Mouse (Mus musculus): ENCODE results near the gene Tle6. TPM values are rescaled to one million over a fixed set of nuclear protein-coding genes. Genes with fewer than 3 reads are reported as not detected.

Gene Tle6
- polyA plus RNA-seq, 1 experiment from 2014 or later, result 7.6 TPM

DNA sequence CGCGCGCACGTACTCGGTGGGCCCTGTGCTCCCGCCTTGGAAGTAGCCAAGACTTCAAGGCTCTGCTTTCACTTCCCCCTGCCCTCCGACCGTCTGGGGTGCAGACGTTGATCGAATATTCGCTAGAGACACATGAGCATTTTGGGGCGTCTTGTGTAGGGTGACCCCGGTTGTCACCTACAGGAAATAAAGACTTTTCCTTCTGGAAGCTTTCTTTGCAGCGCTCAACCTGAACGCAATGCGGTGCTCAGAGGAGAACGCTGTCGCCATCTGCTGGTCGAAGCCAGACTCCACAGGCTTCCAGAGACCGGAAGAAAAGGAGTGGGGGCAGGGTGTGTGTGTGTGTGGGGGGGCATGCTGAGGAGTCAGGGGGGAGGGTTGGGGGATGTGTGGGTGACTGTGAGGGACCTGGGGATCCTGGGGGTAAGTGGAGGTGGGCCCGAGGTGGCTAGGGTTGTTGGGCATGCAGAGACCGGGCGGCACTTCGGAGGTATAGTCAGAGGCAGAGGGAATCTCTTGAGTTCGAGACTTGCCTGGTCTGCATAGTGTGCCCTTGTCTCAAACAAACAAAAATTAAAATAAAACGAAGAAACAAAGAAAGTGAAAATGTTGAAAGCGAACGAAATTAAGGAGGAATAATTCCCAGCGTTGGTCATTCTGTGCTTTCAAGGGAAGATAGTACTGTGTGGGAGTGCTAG is 4.2 kb upstream of the Tle6 start:
- TF ChIP-seq CTCF (IDR thresholded peaks at IDR 0.05; ENCODE audit: low read depth), result peak; percentile 94
- TF ChIP-seq EP300 (optimal IDR thresholded peaks at IDR 0.05), result no peak
- no peaks in the 10 kb centered on the region for H3K9me3 ChIP-seq (ENCODE audit: control insufficient read depth, low read length)
- no peaks in the 10 kb centered on the region for H3K27me3 ChIP-seq (ENCODE audit: control insufficient read depth, insufficient read depth, low read length)
- peak overlapping the region; percentile 47 for H3K9ac ChIP-seq (ENCODE audit: low read length)
- ATAC-seq (ENCODE audit: low FRiP score, low TSS enrichment) (peak; percentile 59), DNase-seq (ENCODE audit: low spot score) (peak; percentile 91)
- peak overlapping the region; percentile 86 for H3K27ac ChIP-seq (replicated peaks)
- H3K4me3 ChIP-seq (ENCODE audit: low read depth, low read length), result peak overlapping the region; percentile 28
- WGBS, result 20% methylated on average over 29 of the region's 29 CpGs
- H3K4me2 ChIP-seq (replicated peaks; ENCODE audit: low read depth), result peak overlapping the region; percentile 59
- no peaks in the 10 kb centered on the region for H3K36me3 ChIP-seq (ENCODE audit: control insufficient read depth, insufficient read depth, low read length)
- peaks cover 12% of the 10 kb centered on the region for H3K4me1 ChIP-seq (replicated peaks; ENCODE audit: control insufficient read depth, insufficient read depth)

DNA sequence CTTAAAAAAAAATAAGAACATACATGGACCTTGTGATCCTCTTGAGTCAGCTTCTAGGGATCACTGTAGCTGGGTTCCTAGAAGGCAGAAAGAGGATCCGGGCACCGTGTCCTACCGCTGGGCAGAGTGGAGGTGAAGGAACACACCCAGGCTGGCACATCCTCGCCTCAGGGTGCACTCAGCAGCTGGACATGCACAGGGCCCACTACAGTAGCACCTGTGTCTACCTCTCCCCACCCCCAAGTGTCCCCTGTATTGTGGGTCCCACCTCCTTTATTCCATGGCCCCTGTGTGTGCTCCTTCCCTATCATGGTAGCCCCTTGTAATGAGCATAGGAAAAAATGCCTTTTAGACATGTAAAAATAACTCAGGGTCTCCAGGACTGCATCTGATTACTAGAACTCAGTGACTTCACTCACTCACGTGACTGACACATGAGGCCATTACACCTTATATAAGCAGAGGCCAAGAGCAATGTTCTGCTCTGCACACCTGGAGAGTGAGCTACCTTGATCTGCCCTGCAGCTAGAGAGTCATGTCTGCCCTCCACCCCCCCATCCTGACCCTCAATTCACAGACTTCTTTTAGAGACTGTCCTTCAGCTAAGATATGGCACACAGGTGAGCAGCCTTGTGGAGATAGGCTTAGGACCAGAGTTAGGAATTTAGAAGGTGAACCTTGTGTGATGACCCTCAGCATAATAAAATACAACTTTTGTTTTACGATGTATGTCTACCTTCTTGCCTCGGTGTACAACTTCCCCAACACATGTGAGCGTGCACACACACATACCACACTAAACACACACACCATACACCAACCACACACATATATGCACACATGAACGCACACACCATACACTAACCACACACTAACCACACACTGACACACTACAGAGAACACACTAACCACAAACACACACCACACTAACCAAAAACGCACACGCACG is 3.4 kb upstream of the Tle6 start:
- 79% methylated on average over 12 of the region's 12 CpGs for whole genome bisulfite sequencing
- Histone ChIP-seq H3K4me3 (ENCODE audit: low read depth, low read length) (no peak overlapping the region), H3K27ac (replicated peaks) (no peak overlapping the region), H3K4me2 (replicated peaks; ENCODE audit: low read depth) (peak overlapping the region; percentile 59; the same call in 1 of the 2 replicates), H3K4me1 (replicated peaks; ENCODE audit: control insufficient read depth, insufficient read depth) (peaks cover 12% of the 10 kb centered on the region), H3K9ac (ENCODE audit: low read length) (no peak overlapping the region), H3K9me3 (ENCODE audit: control insufficient read depth, low read length) (no peaks in the 10 kb centered on the region), H3K27me3 (ENCODE audit: control insufficient read depth, insufficient read depth, low read length) (no peaks in the 10 kb centered on the region), H3K36me3 (ENCODE audit: control insufficient read depth, insufficient read depth, low read length) (no peaks in the 10 kb centered on the region)
- ATAC-seq (ENCODE audit: low FRiP score, low TSS enrichment) (no peak; the same call in 1 of the 2 replicates), DNase-seq (ENCODE audit: low spot score) (no peak)
- TF ChIP-seq EP300 (optimal IDR thresholded peaks at IDR 0.05), result no peak
- TF ChIP-seq CTCF (IDR thresholded peaks at IDR 0.05; ENCODE audit: low read depth), result no peak

DNA sequence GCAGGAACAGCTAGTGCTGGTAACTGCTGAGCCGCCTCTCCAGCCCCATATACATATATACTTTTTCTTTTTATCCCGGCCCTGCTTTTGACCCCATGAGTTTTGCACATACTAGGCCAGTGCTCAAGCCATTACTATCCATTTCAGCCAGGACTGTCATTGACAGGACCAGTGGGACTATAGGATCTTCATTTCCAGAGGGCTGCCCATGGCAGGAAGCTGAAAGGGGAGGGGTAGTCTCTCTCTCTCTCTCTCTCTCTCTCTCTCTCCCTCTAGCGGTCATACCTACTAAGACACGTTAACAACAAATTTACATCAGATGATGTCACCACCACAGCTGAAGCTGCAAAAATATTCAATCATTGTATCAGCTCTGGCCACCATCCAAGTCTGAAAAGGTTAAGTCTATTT is 1.9 kb upstream of the Tle6 start:
- Histone ChIP-seq H3K36me3 (ENCODE audit: control insufficient read depth, insufficient read depth, low read length) (no peaks in the 10 kb centered on the region), H3K9me3 (ENCODE audit: control insufficient read depth, low read length) (no peaks in the 10 kb centered on the region), H3K27me3 (ENCODE audit: control insufficient read depth, insufficient read depth, low read length) (no peaks in the 10 kb centered on the region), H3K4me1 (replicated peaks; ENCODE audit: control insufficient read depth, insufficient read depth) (peaks cover 12% of the 10 kb centered on the region), H3K4me3 (ENCODE audit: low read depth, low read length) (no peak overlapping the region), H3K9ac (ENCODE audit: low read length) (no peak overlapping the region), H3K4me2 (replicated peaks; ENCODE audit: low read depth) (no peak overlapping the region), H3K27ac (replicated peaks) (no peak overlapping the region)
- TF ChIP-seq EP300 (optimal IDR thresholded peaks at IDR 0.05) (no peak), CTCF (IDR thresholded peaks at IDR 0.05; ENCODE audit: low read depth) (peak; percentile 77)
- ATAC-seq (ENCODE audit: low FRiP score, low TSS enrichment), result no peak
- DNase-seq (ENCODE audit: low spot score), result peak; percentile 37
- 23% methylated on average over 4 of the region's 4 CpGs for WGBS

DNA sequence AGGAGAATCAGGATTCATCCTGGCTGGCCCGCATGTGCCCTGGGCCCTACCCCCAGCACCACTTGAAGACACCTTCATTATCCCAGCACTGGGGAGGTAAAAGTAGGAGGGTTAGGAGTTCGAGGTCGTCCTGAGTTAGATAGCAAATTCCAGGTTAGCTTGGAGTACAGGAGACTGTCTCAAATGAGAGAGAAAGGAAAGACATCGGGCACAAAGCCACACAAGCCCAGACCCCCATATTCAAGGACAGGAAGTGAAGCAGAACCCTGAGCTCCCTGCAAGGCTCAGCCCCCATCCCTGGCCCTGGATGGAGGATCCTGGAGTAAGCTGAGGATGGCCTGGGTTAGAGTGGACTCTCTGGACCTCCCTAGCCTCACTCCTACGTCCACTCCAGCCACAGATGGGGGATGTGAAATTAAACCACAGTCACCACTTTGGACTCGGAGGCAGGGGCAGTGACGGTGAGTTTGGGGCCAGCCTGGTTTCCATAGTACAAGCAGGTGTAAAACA is 578 bp upstream of the Tle6 start:
- H3K27ac ChIP-seq (replicated peaks), result no peak overlapping the region
- peaks cover 9% of the 10 kb centered on the region for H3K4me1 ChIP-seq (replicated peaks; ENCODE audit: control insufficient read depth, insufficient read depth)
- H3K4me3 ChIP-seq (ENCODE audit: low read depth, low read length), result 0 out of 2 replicates have a peak overlapping the region, but pooled peaks have one; percentile 12
- TF ChIP-seq CTCF (IDR thresholded peaks at IDR 0.05; ENCODE audit: low read depth) (no peak), EP300 (optimal IDR thresholded peaks at IDR 0.05) (no peak)
- H3K36me3 ChIP-seq (ENCODE audit: control insufficient read depth, insufficient read depth, low read length), result no peaks in the 10 kb centered on the region
- no peak for DNase-seq (ENCODE audit: low spot score)
- H3K9ac ChIP-seq (ENCODE audit: low read length), result 0 out of 2 replicates have a peak overlapping the region, but pooled peaks have one; percentile 38
- H3K4me2 ChIP-seq (replicated peaks; ENCODE audit: low read depth), result peak overlapping the region; percentile 51
- no peak for ATAC-seq (ENCODE audit: low FRiP score, low TSS enrichment)
- 41% methylated on average over 7 of the region's 7 CpGs for WGBS
- no peaks in the 10 kb centered on the region for H3K27me3 ChIP-seq (ENCODE audit: control insufficient read depth, insufficient read depth, low read length)
- no peaks in the 10 kb centered on the region for H3K9me3 ChIP-seq (ENCODE audit: control insufficient read depth, low read length)

DNA sequence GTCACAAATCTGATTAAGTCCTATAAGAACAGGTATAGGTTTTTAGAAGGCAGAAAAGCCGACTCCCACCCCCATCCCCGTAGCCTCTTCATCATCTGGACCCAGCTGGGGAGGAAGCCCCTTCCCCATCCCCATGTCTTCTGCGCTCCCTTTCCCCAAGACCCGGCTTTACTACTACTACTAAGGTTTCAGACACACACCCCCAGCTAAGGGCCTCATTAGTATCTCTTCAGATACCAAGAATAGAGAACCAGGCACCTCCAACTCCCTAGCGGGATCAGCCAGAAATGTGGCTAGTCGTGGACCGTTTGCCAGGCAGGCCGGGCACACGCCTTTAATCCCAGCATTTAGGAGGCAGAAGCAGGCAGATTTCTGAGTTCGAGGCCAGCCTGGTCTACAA is 777 bp downstream of the Tle6 start:
- H3K9me3 ChIP-seq (ENCODE audit: control insufficient read depth, low read length), result no peaks in the 10 kb centered on the region
- H3K4me1 ChIP-seq (replicated peaks; ENCODE audit: control insufficient read depth, insufficient read depth), result peaks cover 9% of the 10 kb centered on the region
- no peak overlapping the region for H3K4me3 ChIP-seq (ENCODE audit: low read depth, low read length)
- no peak overlapping the region for H3K4me2 ChIP-seq (replicated peaks; ENCODE audit: low read depth)
- H3K9ac ChIP-seq (ENCODE audit: low read length), result no peak overlapping the region
- no peak overlapping the region for H3K27ac ChIP-seq (replicated peaks)
- TF ChIP-seq CTCF (IDR thresholded peaks at IDR 0.05; ENCODE audit: low read depth) (no peak), EP300 (optimal IDR thresholded peaks at IDR 0.05) (no peak)
- ATAC-seq (ENCODE audit: low FRiP score, low TSS enrichment) (no peak), DNase-seq (ENCODE audit: low spot score) (no peak)
- 58% methylated on average over 10 of the region's 10 CpGs for WGBS
- no peaks in the 10 kb centered on the region for H3K36me3 ChIP-seq (ENCODE audit: control insufficient read depth, insufficient read depth, low read length)
- H3K27me3 ChIP-seq (ENCODE audit: control insufficient read depth, insufficient read depth, low read length), result no peaks in the 10 kb centered on the region

All from stomach, postnatal 0 days (tissue).